Mouse (Mus musculus): Measurements from ENCODE around the gene Hdgf.

DNA sequence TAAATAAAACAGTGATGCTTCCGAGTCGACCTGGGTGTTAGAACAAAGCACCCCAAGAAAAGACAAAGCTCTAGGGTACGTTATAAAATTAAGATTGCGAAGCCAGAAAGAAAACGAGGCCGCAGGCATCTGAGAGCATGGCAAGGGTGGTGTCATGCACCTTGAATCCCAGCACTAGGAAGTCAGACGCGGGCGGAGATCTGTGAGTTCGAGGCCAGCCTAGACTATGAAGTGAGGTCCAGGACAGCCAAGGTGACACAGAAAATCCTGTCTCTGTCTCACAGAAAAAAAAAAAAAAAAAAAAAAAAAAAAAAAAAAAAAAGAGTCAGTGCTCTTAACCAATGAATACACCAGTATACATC lies 20.1 kb upstream of the Hdgf start:
- no peak for TF ChIP-seq CTCF (IDR thresholded peaks at IDR 0.05; ENCODE audit: low read depth, low read length)
- no peak for TF ChIP-seq POLR2AphosphoS5 (IDR thresholded peaks at IDR 0.05; ENCODE audit: insufficient replicate concordance, low read depth, low read length)

All from G1E (cell line).